Mouse (Mus musculus) midbrain, postnatal 0 days (tissue): ENCODE data around the gene Gpc6. TPM values are rescaled to one million over a fixed set of nuclear protein-coding genes. Genes with fewer than 3 reads are reported as not detected.

Experiments used
- ATAC-seq: fragments of 200-750 bp; cut with Nextera tagmentation; 2 replicates; pipeline ENCODE4 v1.8.0; 2017; ENCODE audit warnings: moderate number of reproducible peaks, mild to moderate bottlenecking, moderate TSS enrichment, moderate library complexity; ENCODE audit not compliant: low FRiP score
- DNase-seq: peaks from one replicate; pipeline ENCODE4 v3.0.0-alpha.2; 2015; ENCODE audit warnings: low spot score
- H3K27ac ChIP-seq: fragments of 300-500 bp; sonication (generic); 2 replicates; pipeline ENCODE4 v1.5.1; 2014; ENCODE audit warnings: low read depth, mild to moderate bottlenecking, low read length, mixed read lengths
- H3K27me3 ChIP-seq: fragments of 300-500 bp; sonication (generic); 2 replicates; pipeline ENCODE4 v1.6.1; 2014; ENCODE audit warnings: low read length, control low read depth, mixed read lengths; ENCODE audit not compliant: insufficient read depth
- H3K36me3 ChIP-seq: fragments of 300-500 bp; sonication (generic); 2 replicates; pipeline ENCODE4 v1.6.1; 2014; ENCODE audit warnings: low read length, control low read depth, mixed read lengths; ENCODE audit not compliant: insufficient read depth
- H3K4me1 ChIP-seq: fragments of 300-500 bp; sonication (generic); 2 replicates; pipeline ENCODE4 v1.6.1; 2014; ENCODE audit warnings: mild to moderate bottlenecking, control low read depth, antibody characterized with exemption, low read length, mixed read lengths; ENCODE audit not compliant: insufficient read depth
- H3K4me2 ChIP-seq: fragments of 300-500 bp; sonication (generic); 2 replicates; pipeline ENCODE4 v1.6.1; 2014; ENCODE audit warnings: low read depth, mild to moderate bottlenecking, low read length, mixed read lengths; ENCODE audit not compliant: poor library complexity, severe bottlenecking
- H3K4me3 ChIP-seq: fragments of 300-500 bp; sonication (generic); 2 replicates; pipeline ENCODE4 v1.5.1; 2014; ENCODE audit warnings: low read depth, mild to moderate bottlenecking, low read length, moderate library complexity
- H3K9ac ChIP-seq: fragments of 300-500 bp; sonication (generic); replicated peaks from 2 replicates; pipeline ENCODE4 v1.6.1; 2014; ENCODE audit warnings: mild to moderate bottlenecking, low read length, moderate library complexity, mixed read lengths; ENCODE audit not compliant: poor library complexity, severe bottlenecking
- H3K9me3 ChIP-seq: fragments of 300-500 bp; sonication (generic); 2 replicates; pipeline ENCODE4 v1.6.1; 2016; ENCODE audit warnings: low read length, control low read depth
- CTCF ChIP-seq: IDR thresholded peaks from 2 replicates; pipeline ENCODE4 v1.5.1; 2016; ENCODE audit warnings: antibody characterized with exemption, mild to moderate bottlenecking
- WGBS: fragments of 180-500 bp; shearing (Covaris S2); extraction: QIAGEN DNeasy Blood & Tissue Kit; methylation state at CpG from one replicate; pipeline ENCODE4 v1.1.7; 2014; 5-methylcytosine and 5-hydroxymethylcytosine counted together
- polyA plus RNA-seq: library from polyadenylated mRNA; unstranded; fragments of >200 nt; fragmentation: Nextera tagmentation; extraction: Ambion mirVana; gene quantifications from 2 replicates; pipeline ENCODE4 v1.2.1, GENCODE M21; 2015
- total RNA-seq: library from RNA; depleted of rRNA; stranded (reverse); fragments of >200 nt; gene quantifications from 2 replicates; pipeline ENCODE4 v1.2.3, GENCODE M21; 2014

The Gpc6 gene
- total and polyA plus RNA-seq, 2 experiments from 2014 or later: 19.3 to 20.3 TPM

- Histone ChIP-seq H3K9ac (no peak overlapping the region), H3K27me3 (no peaks in the 10 kb centered on the region), H3K4me3 (no peak overlapping the region), H3K4me1 (no peaks in the 10 kb centered on the region), H3K9me3 (no peaks in the 10 kb centered on the region), H3K27ac (no peak overlapping the region), H3K36me3 (no peaks in the 10 kb centered on the region), H3K4me2 (no peak overlapping the region)
- no peak for TF ChIP-seq CTCF
- WGBS: 91% methylated on average over 8 of the region's 8 CpGs
- DNase-seq (no peak), ATAC-seq (no peak)
Observed at GRCm38 (mm10) chr14:117239694-117240427, 314.7 kb downstream of the Gpc6 start.

- Histone ChIP-seq H3K36me3 (no peaks in the 10 kb centered on the region), H3K27me3 (no peaks in the 10 kb centered on the region), H3K4me1 (no peaks in the 10 kb centered on the region), H3K9me3 (no peaks in the 10 kb centered on the region), H3K9ac (no peak overlapping the region), H3K4me3 (no peak overlapping the region), H3K4me2 (no peak overlapping the region), H3K27ac (no peak overlapping the region)
- no peak for TF ChIP-seq CTCF
- 93% methylated on average over 3 of the region's 3 CpGs for WGBS
- ATAC-seq: no peak
- no peak for DNase-seq
Observed at GRCm38 (mm10) chr14:117245631-117246030, 320.5 kb downstream of the Gpc6 start.

- ATAC-seq (no peak), DNase-seq (no peak)
- H3K27me3 ChIP-seq: no peaks in the 10 kb centered on the region
- no peak overlapping the region for H3K4me2 ChIP-seq
- H3K9ac ChIP-seq: no peak overlapping the region
- WGBS: 84% methylated on average over 4 of the region's 4 CpGs
- TF ChIP-seq CTCF: no peak
- H3K4me1 ChIP-seq: no peaks in the 10 kb centered on the region
- H3K9me3 ChIP-seq: no peaks in the 10 kb centered on the region
- H3K36me3 ChIP-seq: no peaks in the 10 kb centered on the region
- H3K27ac ChIP-seq: no peak overlapping the region
- no peak overlapping the region for H3K4me3 ChIP-seq
Observed at GRCm38 (mm10) chr14:117256192-117256591, 331.1 kb downstream of the Gpc6 start.

GRCm38 (mm10) chr14:117265653-117266052, 340.5 kb downstream of the Gpc6 start:
- no peak overlapping the region for H3K4me3 ChIP-seq
- no peaks in the 10 kb centered on the region for H3K4me1 ChIP-seq
- DNase-seq: no peak
- H3K36me3 ChIP-seq: no peaks in the 10 kb centered on the region
- no peak for TF ChIP-seq CTCF
- H3K27me3 ChIP-seq: no peaks in the 10 kb centered on the region
- H3K27ac ChIP-seq: no peak overlapping the region
- no peak for ATAC-seq
- H3K9me3 ChIP-seq: no peaks in the 10 kb centered on the region
- no peak overlapping the region for H3K9ac ChIP-seq
- H3K4me2 ChIP-seq: no peak overlapping the region

GRCm38 (mm10) chr14:117267823-117268601, 342.9 kb downstream of the Gpc6 start:
- 15% methylated on average over 3 of the region's 3 CpGs for WGBS
- H3K9ac ChIP-seq: no peak overlapping the region
- H3K4me2 ChIP-seq: no peak overlapping the region
- TF ChIP-seq CTCF: no peak
- H3K4me3 ChIP-seq: no peak overlapping the region
- no peak overlapping the region for H3K27ac ChIP-seq
- no peaks in the 10 kb centered on the region for H3K4me1 ChIP-seq
- H3K27me3 ChIP-seq: no peaks in the 10 kb centered on the region
- ATAC-seq: no peak
- no peaks in the 10 kb centered on the region for H3K9me3 ChIP-seq
- H3K36me3 ChIP-seq: no peaks in the 10 kb centered on the region
- peak; percentile 28 for DNase-seq

GRCm38 (mm10) chr14:117283631-117284030, 358.5 kb downstream of the Gpc6 start:
- no peaks in the 10 kb centered on the region for H3K4me1 ChIP-seq
- no peak overlapping the region for H3K4me3 ChIP-seq
- TF ChIP-seq CTCF: no peak
- no peak overlapping the region for H3K27ac ChIP-seq
- DNase-seq: no peak
- WGBS: 95% methylated on average over 3 of the region's 3 CpGs
- no peaks in the 10 kb centered on the region for H3K27me3 ChIP-seq
- no peak overlapping the region for H3K4me2 ChIP-seq
- no peaks in the 10 kb centered on the region for H3K9me3 ChIP-seq
- no peak for ATAC-seq
- no peaks in the 10 kb centered on the region for H3K36me3 ChIP-seq
- no peak overlapping the region for H3K9ac ChIP-seq
